Mouse (Mus musculus) right cerebral cortex, postnatal 25 days (tissue): ENCODE measurements at regions not wholly inside any gene's neighbourhood (a gene's known extent, or its start where the extent isn't known, plus 50 kb on each side); places are given as distances from the start of the nearest gene placed in this dataset.
"Not testable (repeated sequence)": the region's sequence is repeated elsewhere in the genome, so short reads cannot be mapped to it uniquely, and the experiment has no call there.

Source experiments
- DNase-seq: peaks from one replicate; pipeline ENCODE4 v3.0.0; 2022

GRCm38 (mm10) chr8:18000750-18001149 lies 977.3 kb downstream of the Defb40 start:
- DNase-seq, result no peak

- no peak for DNase-seq
These were observed 993.3 kb downstream of the Defb40 start for GRCm38 (mm10) chr8:17984779-17985178.

GRCm38 (mm10) chr8:17948848-17949247 lies 1029.2 kb downstream of the Defb40 start:
- DNase-seq, result no peak

- no peak for DNase-seq
These were observed 1029.8 kb downstream of the Defb40 start for GRCm38 (mm10) chr8:17948053-17948834.

GRCm38 (mm10) chr8:17934696-17935095 lies 1043.4 kb downstream of the Defb40 start:
- no peak for DNase-seq

- DNase-seq, result no peak
These were observed 1068.7 kb downstream of the Defb40 start for GRCm38 (mm10) chr8:17909316-17909715.

GRCm38 (mm10) chr8:17888598-17888997 lies 1089.5 kb downstream of the Defb40 start:
- DNase-seq, result not testable (repeated sequence)

- no peak for DNase-seq
These were observed 1114.7 kb downstream of the Defb40 start for GRCm38 (mm10) chr8:17863388-17863787.
